Mouse (Mus musculus) heart, postnatal 10 days (tissue): ENCODE measurements around the gene Fam222b. TPM values are rescaled to one million over a fixed set of nuclear protein-coding genes. Genes with fewer than 3 reads are reported as not detected.
"Not testable (repeated sequence)": the region's sequence is repeated elsewhere in the genome, so short reads cannot be mapped to it uniquely, and the experiment has no call there.

Experiments used
- DNase-seq, 2 experiments: peaks; one replicate each; pipeline ENCODE4 v3.0.0; 2021
- intact Hi-C: fragments of 180-260 bp; cut with DNase I; formaldehyde crosslinking; loops from one replicate; pipeline ENCODE4 v1.15.1; 2025
- total RNA-seq, 2 experiments: library from RNA; stranded (reverse); gene quantifications; 2 replicates each; pipeline ENCODE4 v1.2.3; 2021

Fam222b gene
- total RNA-seq, 2 experiments from 2014 or later, result 15.0 to 17.0 TPM

DNA sequence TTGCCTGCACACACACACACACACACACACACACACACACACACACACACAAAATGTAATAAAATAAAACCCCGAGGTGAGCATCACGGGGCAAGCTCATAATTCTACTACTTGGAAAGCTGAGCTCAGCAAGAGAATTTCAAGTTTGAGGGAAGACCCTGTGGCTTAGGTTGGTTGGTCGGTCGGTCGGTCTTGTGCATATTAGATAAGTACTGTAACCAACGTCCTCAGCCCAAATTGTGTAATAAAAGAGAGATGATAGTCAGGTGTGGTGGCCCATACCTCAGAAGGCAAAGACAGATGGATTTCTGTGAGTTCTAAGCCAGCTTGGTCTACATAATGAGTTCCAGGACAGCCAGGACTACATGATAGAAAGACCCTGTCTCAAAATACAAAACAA, 39.5 kb downstream of the Fam222b start:
- intact Hi-C loops, result no loop called here
- DNase-seq, result no peak

GRCm38 (mm10) chr11:78134344-78134743, 39.9 kb downstream of the Fam222b start:
- DNase-seq, result no peak
- intact Hi-C loops, result no loop called here

DNA sequence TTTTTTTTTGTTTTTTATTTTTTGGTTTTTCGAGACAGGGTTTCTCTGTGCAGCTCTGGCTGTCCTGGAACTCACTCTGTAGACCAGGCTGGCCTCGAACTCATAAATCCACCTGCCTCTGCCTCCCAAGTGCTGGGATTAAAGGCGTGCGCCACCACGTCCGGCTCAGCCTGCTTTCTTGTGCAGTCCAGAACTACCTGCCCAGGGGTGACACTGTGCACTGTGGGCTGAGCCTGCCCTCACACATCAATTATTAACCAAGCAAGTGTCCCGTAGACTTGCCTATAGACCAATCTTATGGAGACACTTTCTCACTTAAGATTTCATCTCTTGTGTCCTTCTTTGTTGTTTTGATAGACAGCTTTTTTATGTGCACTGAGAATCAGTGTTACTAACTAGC, 40.9 kb downstream of the Fam222b start:
- intact Hi-C loops, DNase-seq: not testable (repeated sequence)

DNA sequence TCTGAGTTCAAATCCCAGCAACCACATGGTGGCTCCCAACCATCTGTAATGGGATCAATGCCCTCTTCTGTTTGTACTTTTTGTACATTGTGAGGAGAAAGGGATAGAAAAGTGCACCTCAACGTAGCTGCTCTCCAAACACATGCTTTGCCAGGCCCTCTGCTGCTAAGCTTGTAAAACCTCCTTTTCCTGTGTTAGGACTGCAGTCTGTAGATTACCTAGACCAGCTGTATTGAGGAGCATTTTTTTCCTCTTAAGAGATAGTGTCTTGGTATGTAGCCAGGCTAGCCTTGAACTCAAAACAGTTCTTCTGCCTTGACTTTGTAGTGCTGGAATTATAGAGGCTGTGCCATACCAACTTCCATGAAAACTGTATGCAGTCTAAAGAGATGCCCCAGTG, 41.7 kb downstream of the Fam222b start:
- DNase-seq, result no peak
- intact Hi-C loops, result no loop called here

- DNase-seq, result peak in 1 of 2 experiments; percentile 45
- intact Hi-C loops, result no loop called here
Measured at GRCm38 (mm10) chr11:78137584-78137983, 43.1 kb downstream of the Fam222b start.

DNA sequence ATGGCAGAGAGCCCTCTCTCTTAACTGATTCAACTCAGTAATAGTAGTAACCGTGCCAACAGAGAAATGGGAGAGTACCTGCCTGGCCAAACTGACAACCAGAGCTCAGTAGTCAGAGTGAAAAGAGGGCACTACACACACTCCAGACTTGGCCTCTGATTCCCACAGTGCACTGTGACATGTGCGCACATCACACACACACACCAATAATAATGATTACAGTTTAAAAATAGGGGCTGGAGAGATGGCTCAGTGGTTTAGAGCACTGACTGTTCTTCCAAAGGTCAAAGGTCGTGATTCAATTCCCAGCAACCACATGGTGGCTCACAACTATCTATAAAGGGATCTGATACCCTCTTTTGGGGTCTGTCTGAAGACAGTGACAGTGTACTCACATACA, 43.6 kb downstream of the Fam222b start:
- DNase-seq, result no peak
- intact Hi-C loops, result no loop called here

- no peak for DNase-seq
- intact Hi-C loops, result no loop called here
Measured at GRCm38 (mm10) chr11:78140665-78141064, 46.2 kb downstream of the Fam222b start.

DNA sequence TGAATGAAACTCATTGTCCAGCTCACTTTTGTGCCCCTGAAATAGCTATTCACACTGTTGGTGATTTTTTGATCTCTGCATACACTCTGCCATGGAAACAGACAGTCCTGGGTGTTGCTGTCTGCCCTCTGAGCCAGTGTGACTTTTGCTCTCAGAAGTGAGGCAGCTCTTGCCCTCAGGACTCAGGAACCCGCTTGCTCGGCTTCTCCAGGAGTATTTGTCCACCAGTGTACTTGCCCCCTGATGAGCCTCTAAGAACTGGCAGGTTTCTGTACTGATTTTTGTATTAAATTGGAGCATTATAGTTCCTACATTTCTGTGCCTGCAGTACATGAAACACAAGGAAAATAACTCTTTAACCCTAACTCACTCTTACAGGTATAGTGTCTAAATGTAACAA, 49.1 kb downstream of the Fam222b start:
- intact Hi-C loops, result no loop called here

DNA sequence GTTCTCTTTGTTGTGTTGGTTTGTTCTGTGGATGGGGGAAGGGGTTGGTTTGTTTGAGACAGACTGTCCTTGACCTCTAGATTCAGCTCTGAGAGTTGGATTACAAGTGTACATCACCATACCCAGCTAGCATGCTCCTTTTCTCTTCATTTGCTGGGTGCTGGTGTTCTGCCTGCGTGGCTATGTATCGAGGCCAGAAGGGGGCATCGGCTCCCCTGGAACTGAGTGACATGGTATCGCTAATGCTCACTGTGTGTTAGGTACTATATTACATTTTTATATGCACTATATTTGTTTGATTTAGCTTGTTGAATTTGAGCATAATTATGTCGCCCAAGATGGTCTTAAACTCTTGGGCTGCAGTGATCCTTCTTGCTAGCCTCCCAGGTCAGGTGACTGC, 51.7 kb downstream of the Fam222b start:
- intact Hi-C loops, result loop anchor here (5.0 kb wide), 1 partner anchor 39 kb away; no protein-coding TSS in a partner anchor
- DNase-seq, result no peak

More for the DNA sequence above, 49.1 kb downstream of the Fam222b start:
- DNase-seq, result no peak

DNA sequence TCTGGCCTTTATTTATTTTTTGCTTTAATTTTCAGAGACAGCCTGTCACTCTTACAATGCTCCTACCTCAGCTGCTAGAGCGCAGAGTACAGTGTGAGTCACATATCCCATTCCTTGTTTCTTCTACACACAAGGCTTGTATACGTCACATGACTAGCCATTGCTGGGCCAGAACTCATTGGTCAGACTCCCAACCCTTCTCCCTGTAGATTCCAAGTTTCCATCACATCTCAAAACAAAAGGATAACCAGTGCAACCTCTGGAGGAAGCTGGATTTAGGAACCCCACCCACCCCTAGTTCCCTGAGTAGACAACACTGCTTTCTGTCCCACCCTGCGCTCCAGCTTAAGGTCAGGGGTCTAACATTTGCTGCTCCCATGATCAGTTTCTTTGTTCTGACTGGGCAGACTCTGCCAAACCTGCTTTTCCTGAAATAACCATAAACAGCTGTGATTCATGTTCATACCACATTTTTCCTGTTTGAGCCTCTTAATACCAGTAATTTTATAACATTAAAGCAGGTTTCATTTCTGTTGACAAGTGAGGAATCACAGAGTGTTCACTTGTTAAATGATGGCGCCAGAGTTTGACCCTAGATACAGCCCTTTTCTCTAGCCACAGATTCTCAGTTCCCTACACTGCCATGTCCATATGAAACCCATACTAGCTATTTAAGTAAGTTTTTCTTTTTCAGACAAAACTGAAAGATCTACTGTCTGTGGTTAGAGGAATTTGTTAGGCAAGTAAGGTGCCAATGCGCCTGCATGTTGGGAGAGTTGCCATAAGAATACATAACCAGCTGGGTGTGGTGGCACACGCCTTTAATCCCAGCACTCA, 52.5 kb downstream of the Fam222b start:
- peak; percentile 32 to 37 for DNase-seq
- intact Hi-C loops, result loop anchor here (5.0 kb wide), 1 partner anchor 40 kb away; no protein-coding TSS in a partner anchor

GRCm38 (mm10) chr11:78151161-78151560, 56.7 kb downstream of the Fam222b start:
- intact Hi-C loops, result loop anchor here (2.0 kb wide), 1 partner anchor 90 kb away; no protein-coding TSS in a partner anchor
- peak in 1 of 2 experiments; percentile 56 for DNase-seq

DNA sequence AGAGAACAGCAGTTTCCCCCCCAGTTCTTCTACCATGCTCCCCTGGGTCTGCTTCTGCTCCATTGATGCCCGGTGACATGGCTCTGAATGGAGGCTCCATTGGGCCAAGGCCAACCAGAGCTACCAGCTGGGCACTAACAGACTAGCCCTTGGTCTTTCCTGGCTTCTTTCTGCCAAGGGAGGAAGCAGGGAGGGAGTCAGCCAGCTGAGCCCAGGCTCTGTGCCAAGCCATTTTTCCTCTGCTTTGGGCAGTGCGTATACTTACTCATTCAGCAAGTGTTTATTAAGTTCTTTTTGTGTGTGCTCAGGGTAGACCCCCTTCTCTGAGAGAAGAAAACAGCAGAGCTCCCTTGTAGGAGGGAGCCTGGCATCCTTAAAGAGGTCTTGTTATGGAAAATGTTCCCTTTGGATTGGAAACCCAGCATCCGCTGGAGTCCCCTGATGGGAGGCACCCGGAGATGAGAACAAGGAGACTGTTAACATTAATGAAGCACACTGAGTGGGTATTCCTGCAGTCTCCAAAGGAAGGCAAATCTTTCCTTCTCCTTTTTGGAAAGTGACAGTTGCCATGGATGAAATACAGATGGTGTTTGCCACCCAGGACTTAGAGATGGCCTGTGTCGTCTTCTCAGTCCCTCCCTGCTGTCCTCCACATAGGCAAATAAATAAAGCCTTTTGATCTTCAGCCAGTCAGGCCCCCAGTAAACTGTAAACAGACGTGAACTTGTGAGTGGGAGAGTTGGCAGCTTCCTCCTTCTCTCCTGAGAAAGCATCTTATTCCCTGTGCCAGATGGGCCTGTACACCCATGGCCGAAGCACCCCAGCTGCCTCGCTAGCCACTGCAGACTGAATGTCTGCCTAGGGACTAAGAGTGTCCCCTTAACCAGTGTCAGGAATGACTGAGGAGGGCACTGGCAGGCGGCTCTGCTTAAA, 58.1 kb downstream of the Fam222b start:
- intact Hi-C loops, result no loop called here
- DNase-seq, result peak; percentile 78 to 79

- intact Hi-C loops, result no loop called here
- no peak for DNase-seq
Measured at GRCm38 (mm10) chr11:78153778-78154177, 59.3 kb downstream of the Fam222b start.

- intact Hi-C loops, result no loop called here
- no peak for DNase-seq
Measured at GRCm38 (mm10) chr11:78155674-78156073, 61.2 kb downstream of the Fam222b start.

DNA sequence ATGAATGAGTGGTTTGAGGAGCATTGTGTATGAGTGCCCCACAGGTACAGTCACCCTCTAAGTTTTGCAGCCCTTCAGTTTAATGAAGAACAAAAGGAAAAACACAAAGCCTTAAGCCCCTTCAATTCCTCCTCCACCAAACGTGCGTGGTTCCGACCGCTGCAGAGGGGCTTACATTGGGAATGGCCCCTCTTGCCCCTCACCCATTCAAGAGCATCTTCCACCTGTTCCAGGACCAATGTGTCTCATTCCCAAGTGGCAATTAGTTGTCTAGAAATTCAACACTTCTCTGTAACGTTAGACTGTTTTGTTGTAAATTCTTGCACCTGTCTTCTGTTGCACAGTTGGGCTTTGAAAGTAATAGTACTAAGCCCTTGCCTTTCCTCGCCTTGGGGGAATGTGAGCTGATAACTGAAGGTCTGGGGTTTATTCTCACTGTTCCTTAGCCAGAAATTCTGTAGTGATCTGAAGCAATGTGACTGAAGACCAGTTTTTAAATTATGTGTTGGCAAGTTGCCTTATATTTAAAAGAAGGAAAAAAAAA, 61.8 kb downstream of the Fam222b start:
- DNase-seq, result no peak
- intact Hi-C loops, result no loop called here

DNA sequence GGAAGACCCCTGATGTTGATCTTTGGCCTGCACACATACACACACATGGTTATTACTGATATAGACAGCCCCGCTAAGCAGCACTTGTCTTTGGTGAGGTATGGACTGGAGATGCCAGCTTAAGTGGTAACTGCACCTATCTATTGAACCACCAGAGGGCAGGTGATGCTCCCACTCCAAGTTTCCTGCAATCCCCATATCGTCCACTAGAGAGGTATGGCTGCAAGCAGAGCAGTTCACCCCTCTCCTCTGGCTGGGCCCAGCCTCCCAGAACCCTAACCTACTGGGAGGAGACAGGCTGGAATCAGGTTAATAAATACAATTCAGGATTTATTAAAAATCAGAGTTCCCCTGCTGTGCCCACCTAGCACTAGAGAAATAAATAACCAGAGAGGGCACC, 64.6 kb downstream of the Fam222b start:
- intact Hi-C loops, result loop anchor here (1.0 kb wide), 1 partner anchor 18 kb away; no protein-coding TSS in a partner anchor
- DNase-seq, result peak; percentile 88 to 92

- intact Hi-C loops, result loop anchor here (1.0 kb wide), 1 partner anchor 18 kb away; no protein-coding TSS in a partner anchor
- no peak for DNase-seq
Measured at GRCm38 (mm10) chr11:78159557-78159956, 65.1 kb downstream of the Fam222b start.

DNA sequence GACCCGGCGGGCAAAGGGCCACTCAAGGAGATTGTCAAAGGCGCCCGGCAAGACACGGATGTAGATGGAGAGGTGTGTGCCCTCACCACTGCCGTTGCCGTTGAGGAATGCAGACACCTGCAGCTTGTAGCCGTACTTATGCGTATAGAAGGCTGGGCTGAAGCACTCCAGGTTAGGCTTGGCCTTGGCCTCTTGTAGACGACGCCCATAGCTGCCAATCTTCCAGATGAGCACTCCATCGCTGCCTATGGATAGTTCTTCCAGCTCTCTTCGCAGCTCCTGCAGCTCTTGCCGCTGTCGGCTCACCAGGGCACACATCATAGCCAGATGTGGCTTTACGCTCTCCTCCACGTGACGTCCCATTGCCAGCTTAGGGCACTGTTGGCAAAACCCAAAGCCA, 65.7 kb downstream of the Fam222b start:
- no peak for DNase-seq
- intact Hi-C loops, result no loop called here

DNA sequence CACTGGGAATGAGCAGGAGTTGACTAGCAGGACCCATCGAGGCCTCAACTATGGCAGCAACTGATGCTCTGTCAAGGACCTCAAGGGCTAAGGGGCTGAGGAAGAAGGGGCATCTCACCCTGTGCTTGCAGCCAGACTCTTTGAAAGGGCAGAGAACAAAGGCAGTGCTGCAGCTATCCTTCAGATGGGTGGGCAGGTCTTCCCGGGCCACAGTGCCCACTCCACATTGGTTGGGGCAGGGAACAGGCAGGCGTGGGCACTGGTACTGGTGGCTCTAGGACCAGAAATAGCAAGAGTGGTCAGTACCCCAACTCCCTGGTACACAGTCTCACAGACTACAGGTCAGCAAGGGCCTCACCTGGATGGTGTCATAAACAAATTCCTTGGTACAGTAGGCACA, 66.2 kb downstream of the Fam222b start:
- intact Hi-C loops, result no loop called here
- no peak for DNase-seq

DNA sequence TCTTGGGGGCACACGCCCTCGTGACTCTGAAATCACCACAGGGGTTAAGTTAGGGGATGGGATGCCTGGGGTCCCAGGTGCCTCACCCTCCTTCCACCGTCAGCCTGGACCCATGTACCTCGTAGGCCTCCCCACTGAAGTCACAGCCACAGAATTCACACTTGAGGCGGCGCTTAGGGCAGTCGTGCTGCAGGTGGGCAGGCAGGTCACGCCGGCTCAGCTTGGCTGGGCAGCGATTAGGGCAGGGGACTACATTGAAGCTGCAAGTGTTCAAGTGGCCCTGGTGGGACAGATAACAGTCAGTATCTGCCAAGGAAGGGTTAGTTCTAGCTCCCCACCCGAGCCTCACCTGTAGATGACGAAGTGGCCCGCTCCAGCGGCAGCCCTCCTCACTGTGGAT, 66.7 kb downstream of the Fam222b start:
- intact Hi-C loops, result no loop called here
- DNase-seq, result no peak

GRCm38 (mm10) chr11:78161968-78162367, 67.5 kb downstream of the Fam222b start:
- intact Hi-C loops, result no loop called here
- no peak for DNase-seq
